Mouse (Mus musculus) adrenal gland, postnatal 4 days (tissue): ENCODE results near the gene Shisa3. TPM values are rescaled to one million over a fixed set of nuclear protein-coding genes. Genes with fewer than 3 reads are reported as not detected.

Experiments
- microRNA-seq: library from miRNA; unstranded; fragments of <30 nt; microRNA quantifications from one replicate; pipeline ENCODE4 v1.2.0, GENCODE M21; 2021
- total RNA-seq, 2 experiments: library from RNA; stranded (reverse); gene quantifications; 2 replicates each; pipeline ENCODE4 v1.2.3; 2021

The Shisa3 gene
- total RNA-seq, 2 experiments from 2014 or later: 3.5 to 13.1 TPM

Small RNA genes within 50 kb of the gene (microRNA-seq; reads per million reads assigned to microRNA genes)
- not detected for gene Gm23617

Other genes with a start within 250 kb of the Shisa3 start
- 1 to 10 TPM; 4.6 TPM for gene Bend4, start 179.6 kb upstream of the Shisa3 start, total RNA-seq
- 10 to 100 TPM; 21.8 to 22.4 TPM for gene Atp8a1, start 239.6 kb downstream of the Shisa3 start, total RNA-seq